ENCODE assay signal across 12 mouse cellular contexts in the genomic region with DNA sequence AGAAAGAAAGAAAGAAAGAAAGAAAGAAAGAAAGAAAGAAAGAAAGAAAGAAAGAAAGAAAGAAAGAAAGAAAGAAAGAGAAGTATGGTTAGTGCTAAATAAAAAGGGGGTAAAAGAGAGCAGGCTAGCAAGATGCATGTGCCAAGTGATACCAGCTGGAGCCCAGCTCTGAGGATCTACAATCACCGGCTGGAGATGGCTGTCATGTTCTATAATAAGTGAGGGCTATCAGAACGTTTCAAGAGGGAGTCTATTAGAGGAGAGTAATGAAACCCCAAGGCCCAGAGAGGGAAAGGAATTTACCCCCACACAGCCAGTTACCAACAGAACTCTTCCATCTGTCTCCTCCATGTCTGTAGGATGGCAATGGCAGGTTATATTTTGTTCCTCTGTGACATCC.
A peak's percentile ranks its signal among the peaks of the same experiment; 100 is the strongest.
DNase-seq lines count a peak whose midpoint lies in the region; ATAC-seq lines count a peak whose summit lies in the region.
"Had no signal": no experiment of that assay in that cellular context is flagged by ENCODE, and none has a peak within 500 bp of the region (broad histone marks: within the 10 kb centered on the region; RNA-seq: fewer than 3 reads in every experiment).

No protein-coding gene starts in this region.

- H3K9me3 ChIP-seq in midbrain, embryonic 10.5 days (replicated peaks): no peaks in the 10 kb centered on the region
- no peaks in the 10 kb centered on the region for H3K9me3 ChIP-seq in midbrain, embryonic 11.5 days (ENCODE audit: control insufficient read depth, low read length)
- no peaks in the 10 kb centered on the region for H3K9me3 ChIP-seq in hindbrain, embryonic 12.5 days (replicated peaks)
- H3K9me3 ChIP-seq in neural tube, embryonic 14.5 days (ENCODE audit: control insufficient read depth, low read length): no peaks in the 10 kb centered on the region
- H3K9me3 ChIP-seq: intestine, embryonic 15.5 days; liver, embryonic 13.5 days had no signal

- no peak for ATAC-seq in midbrain, embryonic 11.5 days (ENCODE audit: low FRiP score)
- ATAC-seq in hindbrain, embryonic 12.5 days (ENCODE audit: low FRiP score): no peak
- no peak for ATAC-seq in neural tube, embryonic 14.5 days (ENCODE audit: low read depth)
- no peak for ATAC-seq in granulocyte monocyte progenitor cell, adult 5-6 weeks (replicated peaks; ENCODE audit: poor library complexity, severe bottlenecking)
- ATAC-seq: intestine, embryonic 15.5 days had no signal

- peak; percentile 33 for DNase-seq in cerebellum, adult 8-10 months
- DNase-seq in cerebellum, adult 11-12 months: no peak
- DNase-seq in midbrain, embryonic 10.5 days (ENCODE audit: low spot score): no peak
- DNase-seq in midbrain, embryonic 11.5 days (ENCODE audit: low spot score, missing footprints): no peak
- DNase-seq in liver: no peak
- DNase-seq: adrenal gland, postnatal 36 days; kidney, postnatal 14 days; liver, embryonic 13.5 days had no signal

- H3K4me3 ChIP-seq in midbrain, embryonic 10.5 days: no peak overlapping the region
- no peak overlapping the region for H3K4me3 ChIP-seq in midbrain, embryonic 11.5 days (ENCODE audit: low read depth, low read length)
- H3K4me3 ChIP-seq in hindbrain, embryonic 12.5 days: no peak overlapping the region
- no peak overlapping the region for H3K4me3 ChIP-seq in neural tube, embryonic 14.5 days (ENCODE audit: low read depth, low read length)
- H3K4me3 ChIP-seq: intestine, embryonic 15.5 days; liver, embryonic 13.5 days had no signal

- H3K9ac ChIP-seq in midbrain, embryonic 11.5 days (ENCODE audit: low read length): no peak overlapping the region
- H3K9ac ChIP-seq in hindbrain, embryonic 12.5 days: no peak overlapping the region
- no peak overlapping the region for H3K9ac ChIP-seq in neural tube, embryonic 14.5 days (replicated peaks; ENCODE audit: low read depth, low read length)
- H3K9ac ChIP-seq: intestine, embryonic 15.5 days; liver, embryonic 13.5 days had no signal

- H3K4me2 ChIP-seq in midbrain, embryonic 11.5 days: no peak overlapping the region
- no peak overlapping the region for H3K4me2 ChIP-seq in hindbrain, embryonic 12.5 days (replicated peaks)
- H3K4me2 ChIP-seq in neural tube, embryonic 14.5 days (ENCODE audit: low read depth, low read length): no peak overlapping the region
- H3K4me2 ChIP-seq: intestine, embryonic 15.5 days; liver, embryonic 13.5 days had no signal

- H3K27me3 ChIP-seq in midbrain, embryonic 10.5 days (ENCODE audit: low read depth, poor library complexity, severe bottlenecking): no peaks in the 10 kb centered on the region
- H3K27me3 ChIP-seq in midbrain, embryonic 11.5 days (ENCODE audit: control insufficient read depth, insufficient read depth, low read length): no peaks in the 10 kb centered on the region
- no peaks in the 10 kb centered on the region for H3K27me3 ChIP-seq in hindbrain, embryonic 12.5 days
- no peaks in the 10 kb centered on the region for H3K27me3 ChIP-seq in neural tube, embryonic 14.5 days (ENCODE audit: control insufficient read depth, insufficient read depth, low read length)
- H3K27me3 ChIP-seq: intestine, embryonic 15.5 days had no signal

- H3K4me1 ChIP-seq in midbrain, embryonic 10.5 days: peaks cover 34% of the 10 kb centered on the region
- peaks cover 12% of the 10 kb centered on the region for H3K4me1 ChIP-seq in midbrain, embryonic 11.5 days (ENCODE audit: control insufficient read depth, insufficient read depth, low read length)
- H3K4me1 ChIP-seq in hindbrain, embryonic 12.5 days: peaks cover 33% of the 10 kb centered on the region
- H3K4me1 ChIP-seq in neural tube, embryonic 14.5 days (ENCODE audit: control insufficient read depth, insufficient read depth, low read length): peaks cover 16% of the 10 kb centered on the region

- H3K27ac ChIP-seq in midbrain, embryonic 10.5 days (replicated peaks): peak overlapping the region; percentile 28; the same call in 1 of the 2 replicates
- no peak overlapping the region; the same call in 1 of the 2 replicates for H3K27ac ChIP-seq in midbrain, embryonic 11.5 days (ENCODE audit: low read depth, low read length)
- H3K27ac ChIP-seq in hindbrain, embryonic 12.5 days: peak overlapping the region; percentile 70
- peak overlapping the region; percentile 44; the same call in 1 of the 2 replicates for H3K27ac ChIP-seq in neural tube, embryonic 14.5 days (ENCODE audit: low read depth, low read length)
- H3K27ac ChIP-seq: liver, embryonic 13.5 days had no signal

- 75% methylated on average over 2 of the region's 2 CpGs for WGBS in midbrain, embryonic 10.5 days
- 58% methylated on average over 2 of the region's 2 CpGs for WGBS in midbrain, embryonic 11.5 days
- 39% methylated on average over 2 of the region's 2 CpGs for whole genome bisulfite sequencing in hindbrain, embryonic 12.5 days
- WGBS in neural tube, embryonic 14.5 days: 34% methylated on average over 2 of the region's 2 CpGs

- H3K36me3 ChIP-seq in midbrain, embryonic 10.5 days: peaks cover 15% of the 10 kb centered on the region
- H3K36me3 ChIP-seq in midbrain, embryonic 11.5 days (ENCODE audit: control insufficient read depth, insufficient read depth, low read length): no peaks in the 10 kb centered on the region
- peaks cover 6% of the 10 kb centered on the region; the same call in 1 of the 2 replicates for H3K36me3 ChIP-seq in hindbrain, embryonic 12.5 days
- H3K36me3 ChIP-seq in neural tube, embryonic 14.5 days (ENCODE audit: control insufficient read depth, insufficient read depth, low read length): no peaks in the 10 kb centered on the region
- H3K36me3 ChIP-seq: intestine, embryonic 15.5 days; liver, embryonic 13.5 days had no signal
